Mouse (Mus musculus) right cerebral cortex, postnatal 25 days (tissue): ENCODE data around the gene Tlnrd1.

ENCODE experiments used
- DNase-seq: peaks from one replicate; pipeline ENCODE4 v3.0.0; 2022

Gene Tlnrd1

DNA sequence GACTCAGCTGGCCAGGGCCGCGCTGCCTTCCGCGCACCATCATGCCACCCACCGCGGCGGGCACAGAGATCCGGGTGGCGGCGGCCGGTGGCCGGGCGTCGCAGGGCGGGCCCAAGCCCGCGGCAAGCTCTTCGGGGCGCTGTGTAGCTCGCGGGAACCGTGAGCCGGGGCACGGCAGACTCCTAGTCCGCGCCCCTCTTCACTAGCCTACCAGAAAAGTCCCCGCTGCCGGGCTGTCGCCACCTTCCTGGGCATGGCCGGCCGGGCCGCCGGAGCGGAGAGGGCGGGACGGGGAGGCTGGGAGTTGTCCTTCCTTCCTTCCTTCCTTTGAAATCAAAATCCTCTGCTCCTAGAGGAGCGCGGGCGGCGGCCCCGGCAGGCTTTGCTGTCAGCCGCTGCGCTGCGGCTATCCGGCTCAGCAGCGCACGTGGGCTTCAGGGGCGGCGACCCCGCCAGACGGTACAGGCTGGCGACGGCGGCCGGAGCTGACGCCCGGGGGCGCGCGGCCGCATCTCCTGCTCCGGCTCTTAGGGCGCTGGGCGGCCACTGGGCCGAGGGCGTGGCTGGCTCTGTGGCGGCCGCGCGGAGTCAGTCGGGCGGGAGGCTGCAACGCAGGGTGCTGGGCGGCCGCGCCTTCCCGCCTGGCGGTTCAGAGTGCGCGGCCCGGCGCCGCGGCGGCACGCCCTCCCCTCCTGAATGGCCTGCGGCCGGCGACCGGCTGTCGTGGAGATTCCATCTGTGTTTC lies 657 bp downstream of the Tlnrd1 start:
- DNase-seq = peak; percentile 63

DNA sequence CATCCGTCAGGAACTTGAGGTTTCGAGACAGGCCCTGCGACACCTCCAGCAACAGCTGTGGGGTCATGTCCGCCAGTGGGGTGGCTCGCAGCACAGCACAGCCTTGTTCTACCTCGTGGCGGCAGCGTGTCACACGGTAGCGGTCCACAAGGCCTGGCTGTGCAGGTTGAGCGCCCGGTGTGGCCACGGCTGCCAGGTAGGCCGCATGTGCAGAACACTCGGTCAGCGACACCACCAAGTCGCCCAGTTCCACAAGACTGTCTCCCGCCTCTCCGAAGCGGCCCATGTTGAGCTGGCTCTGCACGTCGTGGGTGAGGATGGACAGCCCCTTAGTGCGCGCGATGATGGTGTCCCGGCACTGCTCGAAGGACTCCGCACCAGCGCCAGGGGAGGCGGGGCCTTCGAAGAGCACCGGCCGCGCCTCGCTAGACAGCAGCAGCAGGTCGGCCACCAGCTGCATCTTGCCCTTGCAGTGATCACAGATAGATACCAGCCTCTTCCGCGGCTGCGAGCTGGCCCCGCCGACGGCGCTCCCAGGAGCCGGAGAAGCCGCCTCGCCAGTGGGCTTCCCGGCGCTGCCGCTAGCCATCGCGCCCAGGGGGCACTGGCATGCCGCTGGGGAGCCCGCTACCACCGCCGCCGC lies 1.4 kb downstream of the Tlnrd1 start:
- no peak for DNase-seq

DNA sequence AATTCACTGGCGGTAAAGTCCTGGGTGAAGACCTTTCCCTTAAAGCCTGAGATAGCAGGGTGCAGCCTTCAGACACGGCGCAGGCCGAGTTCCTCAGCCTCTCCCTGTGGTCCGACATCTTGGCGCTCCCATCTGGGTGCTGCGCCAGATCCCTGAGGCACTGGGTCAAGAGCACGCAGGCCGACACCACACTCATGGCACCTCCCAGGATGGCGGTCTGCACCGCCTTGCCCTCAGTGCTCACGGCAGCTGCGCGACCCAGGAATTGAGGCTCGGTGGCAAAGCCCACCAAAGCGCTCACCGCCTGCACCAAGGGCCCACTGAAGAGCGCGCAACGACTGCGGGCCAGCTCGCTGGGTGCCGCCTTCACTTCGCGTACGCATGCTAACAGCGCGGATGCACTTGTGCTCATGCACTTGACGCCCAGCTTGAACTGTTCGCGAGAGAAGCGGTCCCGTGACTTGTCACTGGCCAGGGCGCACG lies 1.9 kb downstream of the Tlnrd1 start:
- DNase-seq = no peak

DNA sequence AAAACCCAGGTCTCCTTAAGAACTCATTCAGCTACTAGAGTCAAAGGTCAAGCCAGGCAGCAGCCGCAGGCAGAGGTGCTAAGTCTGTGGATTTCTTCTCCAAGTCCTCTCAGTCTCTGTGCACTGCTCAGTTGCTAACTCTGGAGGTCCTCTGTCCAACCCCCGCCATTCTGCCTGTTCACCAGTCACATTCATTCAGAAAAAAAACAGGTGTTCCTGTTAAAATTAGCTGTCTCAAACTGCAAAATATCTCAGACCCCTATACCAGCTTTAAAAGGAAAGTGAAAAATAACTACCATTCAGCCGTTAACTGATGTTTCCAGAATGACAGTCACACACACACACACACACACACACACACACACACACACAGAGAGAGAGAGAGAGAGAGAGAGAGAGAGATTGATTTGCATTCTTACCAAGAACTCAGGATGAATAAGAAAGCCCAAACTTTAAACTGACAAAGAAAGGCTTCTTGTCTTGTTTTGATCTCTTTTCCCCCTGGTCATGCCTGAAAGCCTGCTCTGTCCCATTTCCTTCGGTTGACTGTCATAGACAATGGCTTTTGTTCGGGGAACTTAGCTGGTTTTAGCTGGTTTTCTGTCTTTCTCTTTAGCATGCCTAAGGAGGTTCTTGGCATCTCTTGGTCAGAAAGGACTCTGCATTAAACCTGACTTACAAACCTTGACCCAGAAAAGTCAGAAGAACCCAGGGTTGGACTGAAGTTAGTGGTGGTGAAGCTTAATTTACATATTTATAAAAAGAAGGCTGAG lies 5.2 kb downstream of the Tlnrd1 start:
- peak; percentile 11 for DNase-seq

DNA sequence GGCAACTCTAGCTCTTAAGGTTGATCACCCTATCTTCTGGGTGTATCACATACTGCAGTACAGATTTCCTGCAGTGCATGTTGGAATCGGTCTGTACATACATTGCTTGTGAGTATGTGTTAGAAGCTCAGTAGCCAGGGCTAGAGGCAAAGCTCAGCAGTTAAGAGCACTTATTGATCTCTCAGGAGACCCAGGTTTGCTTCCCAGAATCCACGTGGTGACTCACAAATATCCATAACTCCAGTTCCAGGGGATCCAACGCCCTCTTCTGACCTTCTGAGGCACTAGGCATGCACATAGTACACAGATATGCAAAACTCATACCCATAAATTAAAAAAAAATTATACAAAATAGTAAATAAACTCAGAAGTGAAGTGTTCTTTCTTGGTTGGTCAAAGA lies 7.0 kb downstream of the Tlnrd1 start:
- no peak for DNase-seq

DNA sequence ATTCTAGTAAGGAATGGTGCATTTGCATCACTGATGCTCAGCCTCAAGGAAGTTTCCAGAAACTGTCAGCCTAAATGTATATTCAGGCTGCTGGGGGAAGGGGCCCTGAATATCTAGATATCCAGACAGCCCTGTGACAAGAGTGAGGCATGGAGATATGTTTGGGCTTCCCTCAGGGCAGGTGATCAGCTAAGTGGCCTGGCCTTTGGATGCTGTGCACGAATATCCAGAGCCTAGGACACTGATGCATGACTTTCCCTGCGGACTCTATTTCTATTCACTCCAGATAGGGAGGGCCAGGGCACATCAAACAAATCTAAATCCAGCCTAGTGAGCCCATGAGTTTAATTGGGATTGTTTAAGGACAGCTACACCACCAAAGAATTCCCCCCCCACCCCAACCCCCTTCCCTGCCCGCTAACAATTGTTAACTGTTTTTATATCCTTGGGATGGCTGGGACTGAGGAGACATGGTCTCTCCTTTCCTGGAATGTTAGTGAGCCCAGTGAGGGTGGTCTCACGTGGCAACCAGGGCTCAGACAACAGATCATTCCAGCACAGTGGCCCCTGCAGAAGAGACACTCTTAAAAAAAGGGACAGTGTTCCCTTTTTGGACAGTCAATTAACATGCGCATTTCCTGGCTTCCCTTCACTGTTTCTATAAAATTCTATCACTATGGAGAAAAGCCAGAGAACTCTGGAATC lies 14.1 kb downstream of the Tlnrd1 start:
- no peak for DNase-seq

DNA sequence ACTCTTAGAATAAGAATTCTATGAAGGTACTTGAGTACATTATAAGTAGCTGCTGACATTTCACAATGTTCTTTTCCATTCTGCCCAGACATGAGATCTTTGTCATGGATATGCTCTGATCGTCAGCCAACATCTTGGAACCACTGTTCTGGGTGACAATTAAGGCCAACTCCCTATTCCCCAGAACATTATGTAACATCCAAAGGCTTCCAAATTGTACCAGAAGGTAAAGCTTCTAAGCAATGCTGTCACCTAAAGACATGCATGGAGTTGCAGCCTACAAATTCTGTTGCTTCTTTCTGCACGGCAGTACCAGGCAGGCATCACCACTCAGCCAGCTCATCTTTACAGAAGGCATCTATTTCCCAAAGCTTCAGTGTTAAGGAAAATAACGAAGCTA lies 15.9 kb downstream of the Tlnrd1 start:
- DNase-seq = no peak

DNA sequence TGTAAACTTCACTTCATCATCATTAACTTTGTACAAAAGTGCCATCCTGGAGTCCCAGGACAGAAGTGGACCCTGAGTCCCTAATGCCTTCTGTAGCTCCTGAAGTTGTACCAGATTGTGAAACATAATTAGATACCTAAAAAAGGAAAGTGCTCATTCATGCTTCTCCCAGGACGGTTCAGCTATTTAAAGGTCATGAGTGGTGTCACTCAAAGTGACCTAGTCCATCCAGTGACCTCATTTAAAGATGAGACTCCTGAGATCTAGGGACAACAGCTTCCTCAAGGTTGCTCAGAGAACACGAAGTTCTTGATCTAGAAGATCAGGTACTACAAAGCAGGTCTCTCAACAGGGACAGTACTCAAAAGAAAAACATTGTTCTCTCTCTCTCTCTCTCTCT lies 20.6 kb downstream of the Tlnrd1 start:
- no peak for DNase-seq

DNA sequence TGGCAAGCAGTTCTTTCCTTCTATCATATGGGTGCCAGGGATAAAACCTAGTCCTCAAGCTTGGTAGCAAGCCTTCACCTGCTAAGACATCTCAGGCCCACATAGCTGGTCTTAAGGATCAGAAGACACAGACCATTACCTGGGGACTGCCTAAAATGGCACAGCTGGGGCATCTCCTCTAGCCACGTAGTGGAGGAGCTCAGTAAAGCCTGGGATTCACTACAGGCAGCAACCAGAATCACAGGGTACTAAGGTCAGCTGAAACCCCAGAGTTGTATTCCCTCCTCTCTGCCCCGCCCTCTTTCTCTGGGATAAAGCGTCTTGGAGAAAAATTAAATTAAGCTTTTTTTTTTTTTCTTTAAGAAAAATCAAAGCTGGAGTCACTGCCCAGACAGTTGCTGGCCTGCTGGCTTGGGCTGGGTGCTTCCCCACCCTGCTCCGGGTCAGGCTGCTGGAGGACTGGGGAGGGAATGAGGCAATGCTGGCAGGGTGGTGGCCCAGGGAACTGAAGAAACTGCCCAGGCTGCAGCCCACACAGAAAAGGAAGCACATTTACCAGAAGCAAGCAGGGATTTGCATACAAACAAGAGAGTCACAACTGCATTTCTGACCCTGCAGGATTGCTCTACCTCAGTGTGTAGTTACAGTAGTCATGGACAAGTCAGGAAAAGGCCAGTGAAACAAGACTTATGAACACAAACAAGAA lies 24.6 kb downstream of the Tlnrd1 start:
- DNase-seq = no peak

DNA sequence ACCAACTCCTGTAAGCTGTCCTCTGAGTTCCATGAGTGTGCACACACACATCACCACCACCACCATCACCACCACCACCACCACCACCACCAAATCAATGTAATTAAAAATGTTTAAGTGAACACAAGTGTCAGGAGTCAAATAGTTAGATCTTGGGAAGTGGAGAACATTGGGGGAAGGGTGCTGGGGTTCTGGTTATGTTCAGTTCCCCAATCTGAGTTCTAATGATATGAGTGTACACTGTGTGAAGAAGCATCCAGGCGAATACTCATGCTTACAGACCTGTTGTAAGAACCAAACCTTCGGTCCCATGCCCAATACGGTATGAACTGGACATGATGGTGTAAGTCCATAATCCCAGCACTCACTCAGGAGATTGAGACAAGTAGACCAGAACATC lies 26.2 kb downstream of the Tlnrd1 start:
- no peak for DNase-seq

DNA sequence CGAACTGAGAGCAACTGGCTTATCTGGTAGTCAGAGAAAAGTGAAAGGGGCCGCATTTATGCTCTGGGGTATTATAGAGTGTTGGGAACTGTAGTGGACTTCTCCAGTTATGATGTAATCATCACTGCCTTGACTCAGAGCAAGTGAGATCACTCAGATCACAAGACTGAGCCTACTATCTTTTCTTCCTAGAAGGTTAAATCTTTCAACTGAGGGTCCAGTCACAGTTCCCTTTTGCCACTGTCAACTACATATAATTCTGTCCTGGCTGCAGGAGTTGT lies 27.0 kb downstream of the Tlnrd1 start:
- no peak for DNase-seq

DNA sequence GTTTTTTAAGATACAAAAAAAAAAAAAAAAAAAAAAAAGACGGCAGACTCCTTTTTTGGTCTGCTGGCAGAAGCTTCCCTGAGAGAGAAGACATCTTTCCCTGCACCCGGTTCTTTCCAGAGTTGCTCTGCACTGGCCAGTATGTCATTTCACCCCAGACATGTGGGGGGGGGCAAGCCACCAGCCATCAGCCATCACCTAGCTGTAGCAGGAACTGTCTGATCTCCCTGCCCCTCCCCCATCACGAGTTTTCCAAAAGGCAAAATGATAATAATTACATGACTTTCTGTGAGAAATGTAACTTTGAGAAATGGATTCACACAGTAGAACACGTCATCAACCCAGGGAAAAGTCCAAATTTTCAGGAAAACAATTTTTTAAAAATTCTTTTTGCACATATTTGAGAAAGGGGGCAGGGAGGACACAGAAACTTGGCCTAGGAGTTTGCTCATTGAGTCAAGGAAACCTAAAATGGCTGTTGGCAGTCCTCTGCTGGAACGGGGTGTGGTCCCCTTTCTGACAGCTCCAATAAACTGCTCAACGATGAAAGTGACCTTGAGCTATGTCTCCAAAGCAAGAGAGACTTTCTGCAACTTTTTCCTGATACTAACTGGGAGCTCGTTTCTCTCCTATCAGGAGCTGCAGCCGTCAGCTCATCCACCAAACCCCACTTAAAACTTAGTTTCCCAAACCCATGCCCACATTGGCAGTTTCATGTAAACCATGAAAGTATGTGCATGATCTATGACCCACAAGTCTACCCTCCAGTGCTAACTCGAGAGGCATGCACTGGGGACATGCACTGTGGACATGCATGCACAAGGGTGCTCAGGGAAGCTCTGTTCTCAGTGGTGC lies 27.5 kb downstream of the Tlnrd1 start:
- DNase-seq = no peak

DNA sequence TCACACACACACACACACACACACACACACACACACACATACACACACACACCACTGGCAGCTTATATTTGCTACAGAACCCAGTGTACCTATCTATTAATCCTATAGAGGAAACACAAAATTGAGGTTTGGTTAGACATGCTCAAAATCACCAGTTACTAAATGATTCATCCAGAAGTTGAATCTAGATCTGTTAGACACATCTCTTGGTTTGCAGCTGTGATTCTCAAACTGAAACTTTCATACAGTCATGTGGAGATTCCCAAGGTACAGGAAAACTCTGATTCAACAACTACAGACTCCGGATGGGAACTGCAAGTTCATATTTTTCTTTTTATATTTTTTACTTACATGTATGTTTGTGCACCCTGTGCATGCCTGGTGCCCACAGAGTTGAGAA lies 28.9 kb downstream of the Tlnrd1 start:
- no peak for DNase-seq

DNA sequence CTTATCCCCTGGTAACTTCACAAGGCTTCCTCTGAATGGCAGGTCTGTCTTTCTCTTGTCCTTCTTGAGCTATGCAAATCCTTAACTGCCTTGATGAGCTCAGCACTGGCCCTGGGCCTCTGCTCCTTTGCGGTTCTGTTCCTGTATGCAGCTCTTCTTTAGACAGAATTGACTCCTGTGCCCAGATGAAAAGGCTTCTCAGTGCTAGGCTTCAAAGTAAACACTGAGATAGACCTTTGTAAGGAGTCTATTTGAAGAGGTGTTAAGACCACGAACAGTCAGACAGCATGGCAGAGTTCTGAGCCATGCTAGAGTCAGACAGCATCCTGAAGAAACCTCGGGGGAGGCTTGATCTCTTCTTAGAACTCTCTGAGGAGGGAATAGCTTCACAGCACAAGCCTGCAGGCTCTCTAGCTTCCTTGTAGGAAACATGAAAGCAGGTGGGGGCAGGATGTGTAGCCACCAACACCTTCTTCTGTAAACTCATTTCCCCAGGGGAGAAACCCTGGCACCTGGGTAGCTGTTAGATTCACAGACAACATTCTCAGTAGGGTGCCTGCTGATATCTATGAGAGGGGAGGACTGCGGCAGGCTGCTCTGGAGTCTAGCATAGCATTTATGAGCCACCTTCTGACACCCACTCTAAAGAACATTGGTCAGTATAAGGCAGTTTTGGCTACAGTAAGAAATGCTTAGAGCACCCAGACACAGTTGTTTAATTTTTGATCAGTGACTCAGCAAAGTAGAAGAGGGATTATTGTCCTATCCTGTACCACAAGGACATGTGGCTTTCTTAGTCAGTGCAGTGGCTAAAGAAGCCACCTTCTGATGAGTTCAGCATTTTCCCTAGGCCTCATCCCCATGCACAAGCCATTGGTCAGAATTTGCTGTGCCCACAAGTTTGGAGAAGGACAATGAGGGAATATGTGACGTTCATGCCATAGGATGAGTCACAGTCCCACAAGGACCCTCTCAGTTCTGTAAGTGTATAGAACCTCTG lies 31.4 kb downstream of the Tlnrd1 start:
- no peak for DNase-seq

DNA sequence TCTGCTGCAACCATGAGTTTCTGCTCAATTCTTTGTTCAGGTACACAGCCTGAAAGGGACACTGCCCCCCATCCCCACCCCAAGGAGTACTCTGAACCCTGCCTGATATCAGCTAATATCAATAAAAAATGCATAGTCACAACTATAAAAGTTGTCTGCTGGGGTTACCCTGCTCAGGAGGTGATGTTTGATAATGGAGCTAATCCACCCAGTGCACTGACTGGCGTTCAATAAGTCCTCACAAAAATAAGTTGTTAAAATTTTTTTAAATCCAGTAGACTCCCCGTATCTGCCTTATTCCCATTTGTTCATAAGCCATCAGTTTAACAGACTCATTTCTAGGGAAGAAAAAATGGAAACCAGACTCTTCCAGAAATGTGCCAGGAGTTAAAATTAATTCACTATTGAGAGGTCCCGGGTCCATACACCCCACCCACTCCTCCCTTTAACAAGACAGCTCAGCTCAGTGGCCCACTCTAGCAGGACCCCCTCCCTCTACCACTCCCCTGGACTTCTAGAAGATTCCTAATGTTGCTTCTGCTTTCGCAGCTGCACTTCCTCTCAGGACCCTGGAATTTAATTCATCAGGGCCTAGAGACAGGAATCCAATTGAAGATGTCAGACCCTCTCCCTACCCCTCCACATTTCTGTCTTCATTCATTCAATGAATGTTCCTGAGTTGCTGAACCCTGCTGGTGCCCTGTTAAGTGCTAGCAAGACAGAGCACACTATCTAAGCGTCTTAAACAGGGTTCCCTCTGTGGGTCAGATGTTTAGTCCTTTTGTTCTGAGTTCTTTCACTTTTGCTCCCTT lies 32.3 kb downstream of the Tlnrd1 start:
- no peak for DNase-seq

DNA sequence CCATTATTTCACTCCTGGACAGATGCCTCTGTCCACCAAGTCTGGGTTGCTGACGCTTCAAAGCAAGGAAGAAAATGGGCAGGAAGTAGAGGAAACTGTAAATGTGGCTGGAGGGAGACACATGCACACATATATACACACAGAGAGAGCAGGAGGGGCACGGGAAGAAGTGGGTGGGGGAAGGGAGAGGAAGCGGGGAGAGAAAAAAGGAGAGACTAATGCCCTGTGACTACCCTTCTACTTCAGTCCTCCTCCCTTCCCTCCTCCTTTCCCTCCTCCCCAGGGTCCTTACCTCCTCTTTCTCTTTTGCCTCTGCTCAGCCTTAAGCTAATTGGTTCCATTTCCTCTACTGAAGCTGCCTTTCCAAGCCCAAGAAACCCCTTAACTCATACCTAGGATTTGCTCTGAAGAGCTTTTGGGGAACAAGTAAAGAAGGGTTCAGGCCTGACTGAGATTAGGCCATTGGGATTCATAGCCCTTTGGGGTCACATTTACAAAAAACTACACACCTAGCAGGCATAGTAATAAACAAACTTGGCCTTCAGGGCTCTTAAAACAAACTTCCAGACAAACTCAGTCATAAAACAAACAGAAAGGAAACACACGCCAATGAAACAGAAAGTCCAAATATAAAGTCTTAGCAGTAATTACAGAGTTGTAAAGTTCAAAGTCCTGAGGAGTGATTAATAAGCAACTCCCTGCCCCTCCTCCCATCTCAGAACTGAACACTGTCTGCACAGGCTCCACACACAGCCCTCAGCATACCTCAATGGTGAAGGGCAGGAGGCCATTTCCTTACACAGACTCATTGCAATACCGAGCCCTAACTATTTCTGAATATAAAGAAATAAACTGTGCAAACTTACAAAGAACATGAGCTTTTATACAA lies 36.7 kb downstream of the Tlnrd1 start:
- no peak for DNase-seq

DNA sequence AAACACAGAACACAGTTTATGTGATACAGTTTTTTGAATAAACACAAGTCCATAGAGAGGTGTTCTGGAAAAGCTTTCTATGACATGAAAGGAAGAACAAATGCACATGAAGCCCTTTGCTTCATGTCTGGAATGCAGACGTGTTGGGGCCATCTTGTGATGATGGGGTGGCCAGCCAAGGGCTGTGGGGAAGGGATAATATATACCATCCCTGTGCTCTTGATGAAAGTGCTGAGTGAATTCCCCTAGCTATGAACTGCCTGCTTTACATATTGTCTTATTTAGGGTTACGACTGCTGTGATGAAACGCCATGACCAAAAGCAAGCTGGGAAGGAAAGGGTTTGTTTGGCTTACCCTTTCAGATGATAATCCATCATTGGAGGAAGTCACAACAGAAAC lies 39.3 kb downstream of the Tlnrd1 start:
- DNase-seq = no peak

DNA sequence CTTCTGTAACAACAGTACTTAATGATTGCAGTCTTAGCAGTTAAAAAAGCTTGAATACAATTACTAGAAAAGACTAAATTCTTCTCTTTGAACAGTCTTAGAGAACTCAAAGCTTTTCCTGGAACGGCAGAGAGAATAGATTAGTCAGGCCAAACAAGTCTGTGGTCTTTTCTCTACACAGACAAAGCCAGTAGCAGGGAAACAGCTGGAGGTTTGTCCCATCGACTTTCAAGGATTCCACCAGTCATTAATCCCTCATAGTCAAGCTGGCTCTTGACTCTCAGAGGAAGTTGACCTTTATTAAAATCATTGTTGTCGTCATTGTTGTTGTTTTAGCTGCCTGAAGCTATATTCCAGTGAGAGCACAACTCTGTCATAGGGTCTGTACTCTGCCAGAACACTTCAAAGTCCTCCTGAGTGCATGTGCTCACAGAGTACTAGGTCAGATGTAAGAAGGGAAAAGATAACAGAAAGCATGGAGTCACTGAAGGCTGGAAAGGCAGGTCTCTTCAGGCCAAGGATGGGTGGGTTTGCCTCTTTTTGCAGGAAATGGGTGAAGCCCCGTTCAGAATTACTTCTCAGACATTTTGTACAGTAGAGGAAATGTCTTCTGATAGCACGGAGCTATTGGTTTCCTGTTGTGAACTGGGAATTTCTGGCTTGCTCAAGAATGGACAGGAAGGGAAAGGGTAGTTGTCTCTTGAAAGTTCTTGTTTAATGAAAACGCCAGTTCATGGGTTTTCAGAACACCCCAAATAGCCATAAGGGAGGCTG lies 41.4 kb downstream of the Tlnrd1 start:
- no peak for DNase-seq
